In the genomic region with DNA sequence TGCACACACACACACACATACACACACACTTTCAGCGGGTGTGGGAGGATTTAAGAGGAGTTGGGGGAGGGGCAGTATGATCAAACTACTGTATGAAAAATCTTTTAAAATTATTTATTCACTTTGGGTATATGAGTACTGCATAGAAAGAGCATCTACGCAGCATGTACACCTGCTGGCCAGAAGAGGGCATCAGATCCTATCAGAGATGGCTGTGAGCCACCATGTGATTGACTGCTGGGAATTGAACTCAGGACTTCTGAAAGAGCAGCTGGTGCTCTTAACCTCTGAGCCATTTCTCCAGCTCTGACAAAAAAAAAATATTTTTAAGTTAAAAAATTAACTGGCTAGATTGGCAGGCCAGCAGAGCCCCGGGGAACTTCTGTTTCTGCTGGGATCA, we compare ENCODE assay signal across 10 mouse cellular contexts. TPM values are rescaled to one million over a fixed set of nuclear protein-coding genes. Genes with fewer than 3 reads are reported as not detected.
DNase-seq lines count a peak whose midpoint lies in the region; ATAC-seq and TF ChIP-seq lines count a peak whose summit lies in the region.
"Had no signal": no experiment of that assay in that cellular context is flagged by ENCODE, and none has a peak within 500 bp of the region (broad histone marks: within the 10 kb centered on the region; RNA-seq: fewer than 3 reads in every experiment).

No protein-coding gene starts in this region.

- H3K36me3 ChIP-seq in heart, embryonic 11.5 days (ENCODE audit: control insufficient read depth, insufficient read depth, low read length): no peaks in the 10 kb centered on the region
- H3K36me3 ChIP-seq: hindbrain, embryonic 12.5 days had no signal

- WGBS in heart, embryonic 11.5 days (ENCODE audit: insufficient replicate concordance): 54% methylated on average over 3 of the region's 3 CpGs

- CTCF ChIA-PET in Patski (lab: Charles Lee): interaction anchor here (0.6 to 1.3 kb wide), 7 partner anchors 12 to 168 kb away, joined by 3 to 4 read pairs (median 3); no protein-coding TSS in a partner anchor

- POLR2A ChIA-PET in Patski (lab: Charles Lee): no interaction called here

- in situ Hi-C loops in Patski (cut with MboI; ENCODE audit: low pct_unique_long_range_greater_than_20kb): no loop called here

- no peaks in the 10 kb centered on the region for H3K4me1 ChIP-seq in heart, embryonic 11.5 days (ENCODE audit: control insufficient read depth, insufficient read depth, low read length)

- peaks cover 22% of the 10 kb centered on the region for H3K27me3 ChIP-seq in heart, embryonic 11.5 days (ENCODE audit: control insufficient read depth, insufficient read depth, low read length)
- peaks cover 30% of the 10 kb centered on the region for H3K27me3 ChIP-seq in Patski

- TF ChIP-seq CTCF in Patski (IDR thresholded peaks at IDR 0.05): peak; percentile 79

- ATAC-seq in heart, embryonic 11.5 days (replicated peaks; ENCODE audit: insufficient number of reproducible peaks, low FRiP score, low TSS enrichment): no peak
- no peak for ATAC-seq in Patski

- DNase-seq in heart, postnatal 4 days: peak; percentile 24
- DNase-seq in A20 (ENCODE audit: low read depth, low spot score): peak; percentile 55
- no peak for DNase-seq in Patski (ENCODE audit: low read depth, low spot score)
- peak; percentile 47 to 53 for DNase-seq in kidney, postnatal 36 days
- DNase-seq in urinary bladder, postnatal 36 days (ENCODE audit: low spot score in 2 of 2): no peak
- no peak for DNase-seq in right cerebral cortex, postnatal 14 days
- no peak for DNase-seq in left cerebral cortex, adult 9 months (ENCODE audit: low spot score in 2 of 2)

- no peak overlapping the region for H3K27ac ChIP-seq in heart, embryonic 11.5 days (ENCODE audit: low read depth, low read length)
- H3K27ac ChIP-seq: hindbrain, embryonic 12.5 days had no signal

- H3K4me3 ChIP-seq in heart, embryonic 11.5 days (ENCODE audit: low read depth, low read length): no peak overlapping the region
- H3K4me3 ChIP-seq: hindbrain, embryonic 12.5 days had no signal

- no peaks in the 10 kb centered on the region for H3K9me3 ChIP-seq in heart, embryonic 11.5 days (replicated peaks; ENCODE audit: control insufficient read depth, low read length)
- H3K9me3 ChIP-seq: hindbrain, embryonic 12.5 days had no signal

- no peak overlapping the region for H3K4me2 ChIP-seq in heart, embryonic 11.5 days
- H3K4me2 ChIP-seq: hindbrain, embryonic 12.5 days had no signal

- no peak overlapping the region for H3K9ac ChIP-seq in heart, embryonic 11.5 days (ENCODE audit: low read depth, low read length)
- H3K9ac ChIP-seq: hindbrain, embryonic 12.5 days had no signal

RNA-seq across cellular contexts. Expression of a gene that starts 4.1 kb away (rescaled TPM):
- 1 to 10 TPM in 1 of 2 experiments, under 1 TPM in 1; 0.74 to 1.2 TPM for total RNA-seq in heart, postnatal 4 days (2021)
- polyA plus RNA-seq in heart, embryonic 11.5 days (2014; fragmentation: Nextera tagmentation; extraction: Ambion mirVana): 3.0 and 3.2 TPM in 2 replicates
- 0.28 TPM for polyA plus RNA-seq in Patski (2021)

RNA-seq across cellular contexts. Expression of a gene that starts 17.0 kb away (rescaled TPM):
- total RNA-seq in heart, postnatal 4 days (2021): not detected
- not detected in 2 replicates for polyA plus RNA-seq in heart, embryonic 11.5 days (2014; fragmentation: Nextera tagmentation; extraction: Ambion mirVana)
- not detected for polyA plus RNA-seq in Patski (2021)
- polyA plus RNA-seq: hindbrain, embryonic 12.5 days; lung, embryonic 16.5 days had no signal

RNA-seq across cellular contexts. Expression of a gene that starts 30.5 kb away (rescaled TPM):
- total RNA-seq in heart, postnatal 4 days (2021): not detected
- polyA plus RNA-seq in heart, embryonic 11.5 days (2014; fragmentation: Nextera tagmentation; extraction: Ambion mirVana): not detected in 2 replicates
- polyA plus RNA-seq in Patski (2021): not detected
- polyA plus RNA-seq: hindbrain, embryonic 12.5 days; lung, embryonic 16.5 days had no signal

RNA-seq across cellular contexts. Expression of a gene that starts 36.4 kb away (rescaled TPM):
- total RNA-seq in heart, postnatal 4 days (2021): 1 to 10 TPM; 3.4 to 3.5 TPM
- 1.4 and 2.2 TPM in 2 replicates for polyA plus RNA-seq in heart, embryonic 11.5 days (2014; fragmentation: Nextera tagmentation; extraction: Ambion mirVana)
- 0.05 TPM for polyA plus RNA-seq in Patski (2021)

Comparison
In these comparisons a context has a peak if more than half of its experiments do, and no peak if none do; other contexts are left out.
1. DNase-seq: peak in heart, postnatal 4 days (single experiment), A20 (single experiment) and kidney, postnatal 36 days (2 of 2); none in Patski (single experiment), urinary bladder, postnatal 36 days (0 of 2), right cerebral cortex, postnatal 14 days (single experiment) and left cerebral cortex, adult 9 months (0 of 2).